Mouse (Mus musculus) v-Abl transformed pro-B cells (cell line): ENCODE measurements around the gene Wipf1.

Experiments
- in situ Hi-C, 2 experiments: fragments of 400-800 bp; cut with MboI; formaldehyde crosslinking; loops; one replicate each; pipeline ENCODE4 v1.15.1; 2025; ENCODE audit not compliant: unreplicated experiment in 2 of 2

Gene Wipf1

DNA sequence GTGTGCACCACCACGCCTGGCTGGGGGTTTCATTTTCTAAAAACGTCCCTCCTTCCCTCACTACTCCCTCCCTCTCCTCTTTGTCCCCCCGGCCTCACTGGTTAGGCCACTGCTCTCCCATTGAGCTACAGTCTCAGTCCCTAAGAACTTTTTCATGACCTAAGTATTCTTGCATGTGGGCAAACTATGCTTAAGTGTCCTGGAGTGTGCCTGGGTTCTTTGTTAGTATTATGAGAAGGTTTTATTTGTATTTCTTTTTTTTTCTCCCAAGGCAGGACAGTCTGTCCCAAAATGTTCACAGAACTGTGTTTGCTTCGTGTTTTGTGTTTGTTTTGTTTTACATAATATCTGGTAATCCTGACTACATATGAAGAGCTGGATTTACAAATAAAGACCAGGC lies 121.9 kb downstream of the Wipf1 start:
- in situ Hi-C loops: loop anchor here (5.0 to 25.0 kb wide), 6 partner anchors 235 to 1173 kb away; no protein-coding TSS in a partner anchor

DNA sequence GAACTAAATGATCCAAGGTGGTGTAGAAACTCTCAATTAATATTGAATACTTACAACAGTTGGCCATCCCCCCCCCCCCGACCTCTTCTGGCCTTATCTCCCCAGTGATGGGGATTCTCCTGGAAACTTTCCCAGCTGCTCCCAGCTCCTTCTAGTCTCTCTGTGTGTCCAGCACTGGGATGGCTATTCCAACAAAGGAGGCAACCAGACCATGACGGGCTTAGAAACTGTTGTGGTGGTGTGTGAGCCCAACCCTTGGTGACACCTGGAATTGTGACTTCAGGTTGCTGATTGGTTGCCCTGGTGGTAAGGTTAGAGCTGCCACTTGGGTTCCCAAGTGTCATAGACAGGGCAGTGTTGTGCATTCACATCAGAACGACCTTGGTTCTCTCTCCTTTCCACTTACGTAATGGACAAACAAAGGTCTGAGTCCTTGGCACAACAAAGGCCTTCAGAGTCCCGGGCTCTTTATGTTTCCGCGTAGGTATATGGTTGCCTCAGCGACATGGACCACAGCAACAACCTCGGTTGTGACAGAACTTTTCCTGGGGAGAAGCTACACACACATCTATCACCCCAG lies 123.1 kb downstream of the Wipf1 start:
- in situ Hi-C loops: loop anchor here (5.0 to 25.0 kb wide), 6 partner anchors 234 to 1172 kb away; no protein-coding TSS in a partner anchor

DNA sequence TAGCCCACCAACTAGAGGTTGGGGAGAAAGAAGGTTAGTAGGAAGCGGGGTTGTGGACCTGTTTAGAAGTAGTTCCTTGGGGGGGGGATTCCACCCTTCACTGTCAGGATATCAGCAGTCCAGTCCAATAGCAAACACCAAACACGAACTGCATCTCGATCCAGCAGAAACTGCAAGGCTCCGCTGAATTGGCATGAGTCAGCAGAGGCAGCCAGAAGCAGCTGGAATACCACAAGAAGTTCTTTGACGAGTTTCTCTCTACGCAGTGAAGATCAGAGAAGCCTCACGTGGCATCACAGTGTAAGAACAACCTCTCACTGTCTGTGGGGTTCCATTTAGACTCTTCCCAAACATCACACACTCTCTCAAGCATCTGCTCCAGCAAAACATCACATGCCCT lies 124.6 kb downstream of the Wipf1 start:
- in situ Hi-C loops: loop anchor here (5.0 to 25.0 kb wide), 8 partner anchors 93 to 1170 kb away; partner anchors contain the start of genes Cir1 (in 1 of the 2) and Scrn3 (in 1 of the 2)

DNA sequence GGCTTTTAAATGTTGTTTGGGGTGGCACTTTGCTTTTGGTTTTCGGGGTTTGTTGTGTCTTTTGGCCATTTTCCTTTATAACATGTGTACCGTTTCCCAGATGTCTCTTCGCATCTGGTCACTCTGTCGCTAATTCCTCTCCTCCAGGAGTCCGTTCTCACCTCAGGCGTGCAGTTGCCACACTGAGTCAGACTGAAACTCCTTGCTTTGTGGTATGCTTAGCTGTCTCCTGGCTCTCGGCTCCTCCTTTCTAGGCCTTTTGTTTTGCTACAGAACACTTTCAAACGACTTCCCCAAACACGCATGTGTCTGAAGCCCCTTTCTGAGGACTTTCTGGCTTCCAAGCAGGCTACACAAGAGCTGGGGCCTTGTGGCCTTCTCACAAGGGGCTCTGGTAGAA lies 125.1 kb downstream of the Wipf1 start:
- in situ Hi-C loops: loop anchor here (5.0 to 25.0 kb wide), 7 partner anchors 92 to 1170 kb away; partner anchors contain the start of genes Cir1 (in 1 of the 2) and Scrn3 (in 1 of the 2)

DNA sequence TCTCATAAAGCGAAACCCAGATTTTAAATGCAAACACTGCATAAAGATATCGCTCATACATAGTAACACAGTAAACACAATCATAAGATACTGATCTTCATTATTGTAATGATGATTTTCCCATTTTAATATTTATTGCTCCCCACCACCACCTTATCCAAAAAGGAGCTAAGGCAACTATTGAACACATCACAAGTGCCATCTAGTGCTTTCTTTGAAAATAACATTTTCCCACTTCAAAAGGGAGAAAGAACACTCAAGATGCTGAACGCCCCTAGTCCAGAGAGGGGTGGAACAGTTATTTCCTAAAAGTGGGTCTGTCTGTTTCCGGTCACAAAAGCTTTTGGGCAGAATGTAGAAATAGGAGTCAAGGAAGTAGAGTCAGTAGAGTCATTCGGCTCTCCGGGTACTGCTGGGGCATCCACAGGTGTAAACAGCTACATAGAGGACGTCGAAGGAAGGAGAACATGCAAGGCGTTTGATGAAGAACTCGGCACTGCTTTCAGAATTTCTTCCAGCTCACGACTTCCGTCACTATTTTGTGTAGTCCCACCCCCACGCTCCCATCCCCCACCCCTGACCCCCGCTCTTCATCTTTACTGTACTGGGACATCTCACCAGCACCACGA lies 126.0 kb downstream of the Wipf1 start:
- in situ Hi-C loops: loop anchor here (5.0 to 25.0 kb wide), 7 partner anchors 91 to 1169 kb away; partner anchors contain the start of genes Cir1 (in 1 of the 2) and Scrn3 (in 1 of the 2)

DNA sequence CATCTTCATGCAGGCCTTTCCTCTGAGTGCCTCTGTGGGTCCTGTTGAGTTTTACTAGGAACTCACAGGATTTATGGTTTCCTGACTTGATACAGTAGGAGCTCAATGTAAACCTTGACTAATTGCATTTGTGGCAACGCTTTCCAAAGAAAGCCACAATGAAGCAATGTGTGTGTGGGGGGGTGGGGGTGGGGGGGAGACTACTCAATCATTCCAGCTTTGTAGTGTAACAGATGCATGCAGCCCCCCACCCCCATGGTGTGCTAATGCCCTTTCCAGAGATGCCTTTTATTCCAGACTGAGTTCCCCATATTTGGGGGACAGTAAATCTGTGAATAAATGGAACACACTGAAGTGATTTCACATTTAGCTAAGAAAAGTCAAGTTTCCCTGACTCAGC lies 127.8 kb downstream of the Wipf1 start:
- in situ Hi-C loops: loop anchor here (5.0 to 25.0 kb wide), 7 partner anchors 89 to 1167 kb away; partner anchors contain the start of genes Cir1 (in 1 of the 2) and Scrn3 (in 1 of the 2)

DNA sequence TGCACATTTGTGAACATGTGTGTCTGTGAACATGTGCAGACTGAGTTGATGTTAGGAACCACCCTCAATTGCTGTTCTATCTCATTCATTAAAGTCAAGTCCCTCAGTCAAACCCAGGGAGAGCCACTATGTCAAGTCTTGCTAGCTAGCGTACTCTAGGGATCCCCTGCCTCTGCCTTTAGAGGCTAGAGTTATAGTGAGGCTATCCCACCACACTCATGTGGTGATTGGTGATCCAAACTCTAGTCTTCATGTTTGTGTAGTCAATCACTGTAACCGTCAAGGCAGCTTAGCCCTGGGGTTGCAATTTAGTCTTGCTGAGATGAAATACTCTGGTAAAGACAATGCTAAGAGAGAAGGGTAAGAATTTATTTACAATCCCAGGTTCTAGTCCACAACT lies 132.1 kb downstream of the Wipf1 start:
- in situ Hi-C loops: no loop called here

DNA sequence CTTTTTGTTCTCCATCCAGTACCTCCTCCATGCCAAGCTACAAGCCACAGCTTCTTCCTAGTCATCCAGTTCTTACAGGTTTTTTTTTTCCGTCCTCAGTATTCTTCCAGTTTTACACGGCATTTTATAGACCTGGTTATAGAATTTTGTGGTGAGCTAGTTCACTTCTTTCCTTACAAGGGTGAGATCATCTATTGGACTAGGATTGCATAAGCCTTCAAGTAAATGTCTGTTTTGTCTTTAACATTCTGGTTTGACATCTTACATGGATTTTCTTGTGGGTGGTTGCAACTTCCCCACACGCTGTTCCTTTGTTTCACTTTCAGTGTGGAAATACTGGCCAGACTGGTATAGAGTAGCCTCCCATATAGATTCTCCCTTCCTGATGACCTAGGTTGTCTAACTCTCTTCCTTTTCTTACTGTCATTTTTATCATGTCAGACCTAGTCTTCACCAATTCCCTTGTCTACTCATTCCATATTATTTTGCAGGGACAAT lies 132.7 kb downstream of the Wipf1 start:
- in situ Hi-C loops: no loop called here

DNA sequence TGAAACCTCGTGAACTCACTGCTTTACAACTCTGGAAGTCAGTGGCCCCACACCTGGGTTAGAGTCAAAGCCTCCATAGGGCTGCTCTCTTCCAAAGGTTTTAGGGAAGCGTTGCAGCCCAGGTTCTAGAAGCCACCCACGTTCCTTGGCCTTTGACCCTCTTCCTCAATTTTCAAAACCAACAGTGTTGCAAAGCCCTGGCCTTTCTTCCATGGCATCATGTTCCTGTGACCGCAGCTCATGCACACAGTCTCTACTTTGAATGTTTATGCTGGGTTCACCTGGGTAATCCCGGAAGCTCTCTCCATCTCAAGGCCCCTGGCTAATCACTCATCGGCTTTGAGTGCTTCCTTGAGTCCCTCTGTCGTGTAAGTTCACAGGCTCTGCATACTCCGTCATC lies 134.0 kb downstream of the Wipf1 start:
- in situ Hi-C loops: no loop called here

DNA sequence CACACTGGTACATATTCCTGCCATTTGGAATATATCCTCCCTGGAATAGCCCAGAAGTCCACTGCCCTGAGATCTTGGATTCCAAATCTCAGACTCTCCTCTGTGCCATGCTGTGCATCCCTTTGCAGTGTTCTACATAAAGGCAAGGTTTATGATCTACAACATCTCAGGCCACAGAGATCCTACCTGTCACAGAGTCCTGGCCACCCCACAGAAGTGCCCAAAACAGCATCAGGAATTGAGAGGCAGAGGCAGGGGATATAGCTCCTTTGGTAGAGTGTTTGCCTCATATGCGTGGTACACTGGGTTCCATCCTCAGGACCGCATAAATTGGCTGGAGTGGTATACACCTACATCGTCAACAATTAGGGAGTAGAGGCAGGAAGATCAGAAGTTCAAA lies 135.1 kb downstream of the Wipf1 start:
- in situ Hi-C loops: no loop called here

DNA sequence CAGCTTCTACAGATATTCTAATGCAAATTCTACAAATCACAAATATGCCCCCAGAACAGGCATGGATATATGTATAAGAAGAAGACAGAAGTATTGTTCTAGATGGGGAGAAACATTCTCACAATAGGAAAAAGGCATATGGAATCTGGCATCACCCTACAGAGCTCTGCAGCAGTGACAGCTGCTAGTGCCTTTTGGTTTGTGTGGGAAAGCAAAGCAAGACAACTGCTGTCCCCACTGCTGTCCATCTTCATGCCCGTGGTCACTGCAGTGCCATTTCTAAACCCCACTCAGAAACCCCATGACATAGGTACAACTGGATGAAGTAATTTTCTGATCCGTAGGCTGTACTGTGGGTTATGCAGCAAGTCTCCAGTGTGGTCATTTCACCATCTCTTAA lies 136.8 kb downstream of the Wipf1 start:
- in situ Hi-C loops: no loop called here

DNA sequence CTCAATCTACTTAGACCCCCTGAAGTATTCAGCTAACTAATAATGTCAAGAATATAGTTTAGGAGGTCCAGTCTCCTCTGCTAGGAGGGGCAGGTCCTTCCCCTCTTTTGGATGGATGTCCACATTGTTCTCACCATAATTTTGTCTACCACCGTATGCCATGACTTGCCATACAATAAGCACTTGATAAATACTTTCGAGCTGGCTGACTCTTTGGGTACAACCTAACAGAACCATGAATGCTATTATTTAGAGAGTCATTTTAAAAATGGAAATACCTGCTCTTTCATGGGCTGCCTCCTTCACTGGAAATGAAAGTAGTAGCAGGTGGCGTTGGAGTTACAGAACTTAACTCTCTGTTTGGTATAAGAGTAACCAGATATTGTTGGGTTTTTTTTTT lies 139.6 kb downstream of the Wipf1 start:
- in situ Hi-C loops: loop anchor here in 1 of 2 experiments (10.0 kb wide), 1 partner anchor 985 kb away; no protein-coding TSS in a partner anchor

DNA sequence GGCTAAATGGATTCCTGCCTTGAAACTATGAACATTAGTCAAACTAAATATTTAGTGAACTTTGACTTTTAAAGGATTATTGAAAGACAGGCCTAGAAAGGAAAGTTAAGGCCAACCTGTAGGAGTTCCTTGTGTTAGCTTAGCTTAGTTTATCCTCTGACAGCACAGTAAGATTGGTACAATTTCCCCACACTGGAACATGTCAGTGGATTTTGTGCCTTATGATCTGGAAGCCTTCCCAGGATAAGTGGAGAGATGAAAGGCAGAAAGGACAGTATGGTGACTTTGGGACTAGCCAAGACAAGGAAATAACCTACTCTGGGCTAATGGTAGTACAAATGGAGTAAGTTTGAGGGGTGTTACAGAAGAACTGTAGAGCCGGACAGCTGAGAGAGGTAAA lies 141.7 kb downstream of the Wipf1 start:
- in situ Hi-C loops: loop anchor here in 1 of 2 experiments (10.0 kb wide), 1 partner anchor 983 kb away; no protein-coding TSS in a partner anchor

DNA sequence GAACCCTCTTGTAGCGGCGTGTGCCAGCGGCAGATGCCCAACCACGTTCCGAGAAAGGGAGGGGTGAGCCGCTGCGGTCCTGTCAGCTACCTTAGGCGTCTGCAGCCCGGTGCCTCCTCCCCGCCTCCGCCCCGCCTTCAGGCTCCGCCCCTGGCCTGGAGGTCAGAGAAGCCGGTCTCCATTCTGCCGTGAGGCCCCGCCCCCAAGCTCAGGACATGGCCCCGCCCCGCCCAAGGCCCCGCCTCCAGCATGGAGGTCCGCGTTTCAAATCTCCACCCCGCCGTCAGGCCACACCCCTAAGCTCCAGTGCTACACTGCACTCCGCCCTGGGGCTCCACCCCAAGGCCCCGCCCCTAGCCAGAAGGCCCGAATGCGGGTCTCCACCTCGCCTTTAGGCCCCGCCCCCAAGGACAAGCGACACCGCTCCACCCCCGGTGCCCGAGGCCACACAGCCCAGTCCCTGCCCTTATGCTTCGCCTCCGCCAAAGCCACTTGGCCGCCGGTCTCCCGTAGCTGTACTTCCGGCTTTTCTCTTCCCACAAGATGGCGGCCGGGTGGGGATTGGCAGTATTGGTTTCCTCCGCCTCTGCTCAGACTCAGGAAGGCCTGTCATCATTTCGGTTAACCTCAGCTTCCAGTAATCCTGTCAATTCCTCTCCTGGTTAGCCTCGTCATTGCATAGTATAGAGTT lies 143.0 kb downstream of the Wipf1 start, which contains the start of gene Gpr155:
Gene Gpr155 (minus strand): TSS at position 217 of the 691 bp plus-strand sequence.
- in situ Hi-C loops: loop anchor here in 1 of 2 experiments (10.0 kb wide), 1 partner anchor 982 kb away; no protein-coding TSS in a partner anchor

DNA sequence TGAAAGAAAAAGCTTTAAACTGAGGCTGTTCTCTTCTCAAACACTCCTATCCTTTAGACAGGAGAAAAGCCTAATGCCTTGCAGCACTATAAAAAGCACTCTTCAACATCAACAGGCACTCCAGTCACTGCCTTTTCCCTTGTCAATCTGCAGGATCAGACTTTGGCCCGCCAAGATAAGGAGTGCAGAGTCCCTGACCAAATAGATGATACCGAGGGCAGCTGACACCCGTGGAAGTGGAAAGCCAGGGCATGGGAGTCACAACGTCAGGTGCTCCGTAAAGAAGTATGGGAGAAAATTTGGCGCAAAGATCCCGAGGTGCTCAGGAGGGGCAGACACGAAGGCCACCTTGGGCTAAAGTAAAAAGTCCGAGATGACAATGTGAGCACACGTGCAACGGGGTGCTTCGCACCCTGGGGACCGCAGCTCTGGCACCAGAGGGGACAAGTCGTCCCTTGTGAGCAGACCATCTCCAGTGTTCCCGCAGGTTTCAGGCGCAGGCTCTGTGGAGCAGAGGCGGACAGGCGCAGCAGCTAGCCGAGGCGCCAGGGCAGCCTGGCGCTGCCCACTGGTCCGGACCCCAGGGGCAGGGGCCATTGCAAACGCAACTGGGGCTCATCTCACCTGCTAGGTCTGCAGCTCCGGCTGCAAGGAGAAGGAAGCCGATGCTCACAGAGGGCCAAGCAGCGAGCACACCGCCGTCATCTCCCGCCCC lies 143.7 kb downstream of the Wipf1 start:
- in situ Hi-C loops: loop anchor here in 1 of 2 experiments (10.0 kb wide), 1 partner anchor 981 kb away; no protein-coding TSS in a partner anchor

DNA sequence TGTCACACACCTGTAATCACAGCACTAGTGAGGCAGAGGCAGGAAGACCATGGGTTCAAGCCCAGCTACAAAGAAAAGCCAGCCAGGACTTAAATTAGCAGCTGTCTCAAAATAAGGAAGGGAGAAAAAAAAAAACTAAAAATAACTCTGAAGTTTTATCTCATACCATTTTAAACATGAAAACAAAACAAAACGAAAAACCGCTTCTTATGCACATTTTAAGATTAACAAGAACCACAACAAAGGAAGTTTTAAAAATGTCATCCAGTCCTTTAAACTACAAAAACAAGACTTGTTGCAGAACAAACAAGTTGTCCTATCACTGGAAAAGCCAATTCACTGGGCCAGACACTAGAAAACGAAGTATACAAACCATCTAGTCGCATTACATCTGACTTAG lies 144.4 kb downstream of the Wipf1 start:
- in situ Hi-C loops: loop anchor here in 1 of 2 experiments (10.0 kb wide), 1 partner anchor 980 kb away; no protein-coding TSS in a partner anchor

DNA sequence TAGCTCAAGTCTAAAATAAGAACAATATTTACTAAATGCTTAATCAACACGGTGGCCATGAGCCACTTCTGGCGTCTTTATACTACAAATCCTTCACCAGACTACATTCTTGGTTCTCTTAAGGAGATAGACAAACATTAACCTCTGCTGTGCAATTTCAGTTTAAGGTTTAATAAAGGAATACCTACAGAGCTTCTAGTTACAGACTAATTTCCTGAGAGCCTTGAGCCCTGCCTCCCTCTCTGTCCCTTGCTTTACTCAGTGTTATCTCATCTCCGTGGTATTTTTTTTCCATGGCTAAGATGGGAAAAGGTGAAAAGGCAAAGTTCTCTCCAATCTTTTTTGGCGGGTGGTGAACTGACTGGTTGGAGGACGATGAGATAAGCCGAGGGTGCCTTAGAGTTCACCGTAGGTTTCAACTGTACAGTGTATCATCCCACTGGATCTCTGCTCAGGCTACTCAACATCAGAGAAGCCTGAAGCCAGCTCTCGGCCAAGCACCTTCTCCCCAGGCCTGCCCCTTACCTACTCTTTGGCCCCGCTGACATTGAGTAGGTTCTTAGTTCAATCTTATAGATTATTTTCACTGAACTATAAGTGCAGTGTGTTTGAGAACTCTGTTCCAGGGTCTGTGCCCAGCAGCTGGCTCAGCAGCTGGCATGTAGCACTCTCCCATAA lies 149.1 kb downstream of the Wipf1 start:
- in situ Hi-C loops: loop anchor here in 1 of 2 experiments (10.0 kb wide), 1 partner anchor 976 kb away; no protein-coding TSS in a partner anchor

DNA sequence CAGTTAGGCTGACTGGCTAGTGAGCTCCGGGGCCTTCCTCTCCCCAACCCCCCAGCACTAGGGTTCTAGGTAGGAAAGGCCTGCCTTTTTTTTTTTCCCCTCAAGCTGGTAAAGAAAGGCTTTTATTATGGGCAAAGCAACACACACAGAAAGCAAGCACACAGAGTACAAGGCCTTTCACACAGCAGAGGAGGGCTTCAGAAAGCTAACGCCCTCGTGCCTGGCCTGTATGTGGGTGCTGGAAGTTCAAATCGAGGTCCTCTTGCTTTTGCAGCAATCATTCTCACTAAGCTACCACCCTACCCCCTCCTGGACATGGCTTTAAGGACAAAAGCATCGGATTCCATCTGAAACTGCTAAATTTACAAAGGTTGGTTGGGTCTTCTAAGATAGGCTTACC lies 149.9 kb downstream of the Wipf1 start:
- in situ Hi-C loops: loop anchor here in 1 of 2 experiments (10.0 kb wide), 1 partner anchor 975 kb away; no protein-coding TSS in a partner anchor
